Mouse (Mus musculus) neutrophil, adult 59 days (primary cell): ENCODE measurements around the gene Cdkl2. TPM values are rescaled to one million over a fixed set of nuclear protein-coding genes. Genes with fewer than 3 reads are reported as not detected.

Experiments used
- total RNA-seq, 2 experiments: library from RNA; stranded (reverse); gene quantifications; 1 replicate in 1 of 2; 2 replicates in 1 of 2; pipeline ENCODE4 v1.2.4; 2023

The Cdkl2 gene
- 1 to 10 TPM in 1 of 2 experiments, under 1 TPM in 1; 0.51 to 1.1 TPM for total RNA-seq

DNA sequence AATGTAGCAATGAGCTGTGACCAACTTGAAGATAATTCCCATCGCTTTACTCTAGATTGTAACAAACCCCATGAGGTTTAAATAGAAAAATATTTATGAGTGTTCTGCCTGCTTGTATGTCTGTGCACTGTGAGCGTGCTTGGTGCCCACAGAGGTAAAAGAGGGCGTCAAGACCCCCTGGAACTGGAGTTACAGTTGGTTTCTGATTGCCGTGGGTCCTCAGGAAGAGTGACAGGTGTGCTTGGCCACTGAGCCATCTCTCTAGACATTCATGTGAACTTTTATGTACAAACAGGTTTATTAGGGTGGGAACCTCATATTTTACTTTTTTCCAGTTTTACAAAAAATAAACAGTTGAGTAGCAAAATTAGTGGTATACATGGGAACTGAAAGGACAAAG is at the start of gene Cdkl2:
Gene Cdkl2 (minus strand): TSS at position 101 of the 400 bp plus-strand sequence.

DNA sequence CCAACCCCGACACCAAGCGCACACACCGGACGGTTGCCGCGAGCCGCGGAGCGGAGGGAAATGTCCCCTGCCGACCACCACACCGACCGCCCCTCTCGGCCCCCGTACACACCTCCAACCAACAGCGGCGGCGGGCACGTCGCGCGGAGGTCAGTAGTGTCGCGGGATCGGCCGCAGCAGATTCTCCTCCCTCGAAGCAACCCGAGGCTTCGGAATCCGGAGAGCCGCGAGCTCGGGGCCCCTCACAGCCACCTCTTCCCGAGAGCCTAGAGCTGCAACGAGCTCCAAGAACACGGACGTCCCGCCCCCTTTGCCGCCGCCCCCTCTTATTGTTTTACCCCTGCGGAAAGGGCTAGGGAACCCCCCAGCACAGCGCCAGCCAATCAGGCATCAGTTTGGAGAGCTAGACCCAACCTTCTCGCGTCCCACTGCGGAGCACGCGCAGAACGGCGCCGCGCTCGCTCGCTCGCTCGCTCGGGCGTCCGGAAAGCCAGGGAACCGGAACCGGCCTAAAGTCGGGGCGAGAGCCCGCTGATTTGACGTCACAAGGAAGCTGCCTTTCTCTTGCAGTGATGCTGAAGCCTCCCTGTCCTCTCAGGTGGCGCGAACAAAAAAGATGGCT is 39.8 kb upstream of the Cdkl2 start, which contains the start of gene G3bp2:
Gene G3bp2 (minus strand): TSS at position 303 of the 622 bp plus-strand sequence.

DNA sequence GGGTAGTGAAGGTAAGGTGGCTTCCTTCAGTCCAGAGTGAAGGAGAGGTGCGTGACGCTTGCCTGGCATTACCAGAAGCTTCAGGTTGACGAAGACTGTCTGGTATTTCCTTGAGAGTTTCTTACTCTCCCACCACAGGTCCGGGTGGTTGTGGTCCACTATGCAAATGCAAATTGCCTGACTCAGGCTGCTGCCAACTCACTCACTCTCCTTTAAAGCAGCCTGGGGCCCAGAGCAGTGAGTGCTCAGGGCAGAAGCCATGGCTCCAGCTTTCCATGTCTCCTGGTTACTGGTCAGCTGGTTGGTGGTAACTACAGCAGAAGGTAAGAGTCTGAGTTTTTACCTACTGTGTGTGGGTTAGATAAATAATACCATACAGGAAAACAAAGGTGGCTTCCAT is 56.4 kb downstream of the Cdkl2 start, which contains the start of gene Odaph:
Gene Odaph (plus strand): TSS at position 240 of the 400 bp plus-strand sequence.

DNA sequence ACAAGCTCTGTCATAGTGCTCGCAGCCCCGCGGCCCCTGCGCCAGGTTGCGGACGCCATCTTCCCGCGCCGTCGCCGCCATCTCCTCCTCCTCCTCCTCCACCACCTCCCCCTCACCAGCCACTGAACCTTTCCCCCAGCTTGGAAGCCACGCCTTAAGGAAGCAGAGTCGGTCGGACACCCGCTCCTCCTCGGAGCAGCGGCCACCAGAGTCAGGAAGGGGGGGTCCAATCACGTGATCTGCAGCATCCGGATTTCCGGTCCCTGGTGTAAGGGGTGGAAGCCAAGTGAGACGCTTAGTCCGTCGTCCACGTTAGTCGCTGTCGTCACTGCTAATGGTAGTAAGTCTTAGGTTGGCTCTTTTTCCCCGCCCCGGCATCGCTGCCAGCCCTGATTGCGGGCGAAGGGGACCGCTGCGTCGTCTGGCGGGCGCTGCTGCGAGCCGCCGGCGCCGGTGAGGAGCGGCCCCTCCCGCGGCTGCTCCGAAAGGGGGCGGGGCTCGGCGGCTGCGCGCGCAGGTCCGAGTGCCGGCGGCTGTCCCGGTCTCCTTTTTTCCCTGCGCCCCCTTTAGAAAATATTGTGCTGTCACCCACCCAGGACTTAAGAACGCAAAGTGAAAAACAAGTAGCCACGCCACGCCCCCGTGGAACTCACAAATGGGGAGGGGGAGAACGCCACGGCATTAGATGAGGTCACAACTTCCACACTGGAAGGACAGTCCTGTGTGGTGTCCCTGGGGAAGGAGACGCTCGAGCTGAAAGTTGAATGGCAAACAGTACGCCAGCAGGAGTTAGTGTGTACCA is 80.8 kb downstream of the Cdkl2 start, which contains the start of gene Rchy1:
Gene Rchy1 (minus strand): TSS at position 430 of the 802 bp plus-strand sequence.

Other genes with a start within 250 kb of the Cdkl2 start
- gene Rchy1, start 80.8 kb downstream of the Cdkl2 start, total RNA-seq: 10 to 100 TPM; 74.8 to 82.9 TPM
- not detected for gene Odaph, start 56.4 kb downstream of the Cdkl2 start, total RNA-seq
- 10 to 100 TPM; 54.4 to 68.7 TPM for gene G3bp2, start 39.8 kb upstream of the Cdkl2 start, total RNA-seq
- 10 to 100 TPM; 39.7 to 43.8 TPM for gene Uso1, start 94.1 kb upstream of the Cdkl2 start, total RNA-seq
- gene U90926, start 171.5 kb upstream of the Cdkl2 start, total RNA-seq: not detected
- gene Ppef2, start 212.4 kb upstream of the Cdkl2 start, total RNA-seq: under 1 TPM; 0.36 to 0.99 TPM
- gene Naaa, start 234.3 kb upstream of the Cdkl2 start, total RNA-seq: 10 to 100 TPM; 68.8 to 99.2 TPM